Mouse (Mus musculus) retina, postnatal 7 days (tissue): Measurements from ENCODE around the gene Ksr1.
"Not testable (repeated sequence)": the region's sequence is repeated elsewhere in the genome, so short reads cannot be mapped to it uniquely, and the experiment has no call there.

Experiments
- DNase-seq: peaks from one replicate; pipeline ENCODE4 v3.0.0-alpha.2; 2012; ENCODE audit warnings: low read depth, low spot score

Ksr1 gene

GRCm38 (mm10) chr11:79013056-79013455 is 133.2 kb downstream of the Ksr1 start:
- DNase-seq = no peak

DNA sequence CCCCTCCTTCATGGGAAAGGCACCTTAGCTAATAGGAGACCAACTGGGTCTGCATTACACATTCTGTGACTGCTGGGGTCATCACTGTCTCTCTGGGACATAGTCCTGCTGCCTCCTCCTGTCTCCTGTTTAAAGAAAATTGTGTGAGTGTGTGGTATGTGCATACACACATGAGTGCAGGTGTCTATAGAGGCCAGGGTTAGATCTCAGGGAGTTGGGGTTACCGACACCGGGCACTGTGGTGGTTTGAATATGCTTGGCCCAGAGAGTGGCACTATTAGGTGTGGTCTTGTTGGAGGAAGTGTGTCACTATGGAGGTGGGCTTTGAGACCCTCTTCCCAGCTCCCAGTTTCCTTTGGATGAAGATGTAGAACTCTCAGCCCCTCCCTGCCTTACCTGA is 133.7 kb downstream of the Ksr1 start:
- no peak for DNase-seq

GRCm38 (mm10) chr11:79008891-79009290 is 137.3 kb downstream of the Ksr1 start:
- no peak for DNase-seq

GRCm38 (mm10) chr11:79008007-79008775 is 138.0 kb downstream of the Ksr1 start:
- DNase-seq = no peak

DNA sequence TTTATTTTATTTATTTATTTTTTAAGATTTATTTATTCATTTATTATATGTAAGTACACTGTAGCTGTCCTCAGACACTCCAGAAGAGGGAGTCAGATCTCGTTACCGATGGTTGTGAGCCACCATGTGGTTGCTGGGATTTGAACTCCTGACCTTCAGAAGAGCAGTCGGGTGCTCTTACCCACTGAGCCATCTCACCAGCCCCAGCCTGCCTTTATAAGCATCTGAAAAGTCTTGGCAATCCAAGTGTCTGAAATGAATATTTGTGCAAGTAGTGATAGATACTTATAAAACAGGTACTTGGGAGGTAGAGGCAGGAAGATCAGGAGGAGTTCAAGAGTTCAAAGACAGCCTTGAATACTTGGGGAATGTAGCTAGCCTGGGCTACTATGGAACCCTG is 138.9 kb downstream of the Ksr1 start:
- DNase-seq = not testable (repeated sequence)

DNA sequence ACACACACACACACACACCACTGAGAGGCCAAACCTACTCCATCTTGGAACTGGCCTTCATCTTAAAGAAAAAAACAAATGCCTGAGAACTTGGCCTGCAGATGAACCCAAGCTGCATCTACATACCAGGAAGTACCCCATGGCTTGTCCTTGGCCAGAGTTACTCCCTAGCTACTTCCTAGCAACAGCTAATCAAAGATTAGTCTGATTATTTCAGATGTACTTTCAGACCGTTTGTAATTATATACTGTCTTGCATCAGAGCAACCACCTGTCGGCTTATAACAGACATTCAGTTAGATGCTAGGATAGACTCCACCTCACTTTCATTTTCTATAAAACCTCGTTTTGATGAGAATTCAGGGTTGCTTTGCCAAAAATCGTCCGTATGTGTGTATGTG is 139.8 kb downstream of the Ksr1 start:
- no peak for DNase-seq

- DNase-seq = no peak
These were observed 140.4 kb downstream of the Ksr1 start for GRCm38 (mm10) chr11:79005578-79006394.

GRCm38 (mm10) chr11:79003769-79004638 is 142.2 kb downstream of the Ksr1 start:
- DNase-seq = no peak

DNA sequence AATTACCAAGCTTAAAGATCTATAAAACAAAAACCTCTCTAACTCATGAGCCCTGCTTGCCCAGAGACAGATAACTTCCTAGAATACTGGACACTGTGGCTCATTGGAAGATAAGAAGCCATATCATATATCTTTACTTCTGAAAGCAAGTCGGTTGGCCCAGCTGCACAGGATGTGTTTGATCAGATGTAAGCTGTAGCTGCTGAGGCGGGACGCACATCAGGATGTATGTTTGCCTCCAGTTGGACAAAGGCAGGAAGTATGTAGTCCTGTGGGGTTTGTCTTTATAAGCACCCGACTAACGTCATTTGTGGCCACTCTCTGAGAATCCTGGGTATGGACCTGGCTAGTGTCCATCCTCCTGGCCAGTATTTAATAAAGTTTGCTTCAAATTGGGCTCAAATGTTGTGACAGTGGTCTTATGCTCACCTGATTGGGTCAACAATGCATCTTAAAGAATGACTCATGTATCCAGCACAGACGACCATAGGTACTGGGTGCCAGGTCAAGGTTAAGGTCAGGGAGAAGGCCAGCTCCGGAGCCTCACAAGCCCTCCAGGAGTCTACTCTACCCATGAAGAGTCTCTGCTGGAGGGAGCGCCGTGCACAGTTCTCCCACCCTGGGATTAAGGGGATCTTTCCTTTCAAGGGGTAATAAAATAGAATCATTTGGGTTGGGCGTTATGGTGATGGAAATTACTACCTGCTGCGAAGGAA is 143.0 kb downstream of the Ksr1 start:
- no peak for DNase-seq

DNA sequence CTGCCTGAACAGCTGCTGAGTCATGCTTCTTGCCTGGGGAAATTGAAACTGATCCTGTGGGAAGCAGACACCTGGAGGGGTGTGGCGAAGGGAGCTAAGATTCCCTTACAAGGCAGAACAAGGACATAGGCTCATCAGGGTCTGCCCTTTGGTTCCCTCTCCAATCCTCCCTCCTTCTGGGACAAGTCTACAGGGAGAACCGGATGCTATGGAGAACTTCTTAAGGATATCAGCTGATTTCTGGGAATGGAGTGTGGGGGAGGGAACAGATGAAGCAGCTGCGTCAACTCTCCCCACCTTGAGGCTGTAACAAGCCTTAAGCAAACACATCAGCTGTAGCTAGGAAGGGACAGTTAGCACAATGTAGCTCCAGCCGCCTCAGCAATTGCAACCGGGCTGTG is 143.7 kb downstream of the Ksr1 start:
- DNase-seq = no peak

DNA sequence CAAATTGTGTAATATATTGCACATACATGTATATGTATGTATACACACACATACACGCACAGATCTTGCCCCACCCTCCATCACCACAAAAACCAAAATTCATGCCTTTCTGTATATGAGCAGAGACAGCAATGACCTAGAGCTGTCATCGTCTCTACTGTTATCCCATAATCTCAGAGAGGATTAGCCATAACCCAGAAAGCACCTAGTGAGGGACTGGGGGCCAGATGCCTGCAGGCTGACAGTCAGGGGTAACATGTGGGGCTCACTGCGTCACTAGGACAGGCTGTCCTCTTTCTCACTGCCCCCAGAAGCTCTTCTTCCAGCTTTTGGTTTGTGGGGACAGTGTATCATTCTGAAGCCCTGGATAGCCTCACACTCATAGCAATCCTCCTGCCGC is 144.3 kb downstream of the Ksr1 start:
- peak; percentile 40 for DNase-seq

- no peak for DNase-seq
These were observed 147.1 kb downstream of the Ksr1 start for GRCm38 (mm10) chr11:78999118-78999517.

DNA sequence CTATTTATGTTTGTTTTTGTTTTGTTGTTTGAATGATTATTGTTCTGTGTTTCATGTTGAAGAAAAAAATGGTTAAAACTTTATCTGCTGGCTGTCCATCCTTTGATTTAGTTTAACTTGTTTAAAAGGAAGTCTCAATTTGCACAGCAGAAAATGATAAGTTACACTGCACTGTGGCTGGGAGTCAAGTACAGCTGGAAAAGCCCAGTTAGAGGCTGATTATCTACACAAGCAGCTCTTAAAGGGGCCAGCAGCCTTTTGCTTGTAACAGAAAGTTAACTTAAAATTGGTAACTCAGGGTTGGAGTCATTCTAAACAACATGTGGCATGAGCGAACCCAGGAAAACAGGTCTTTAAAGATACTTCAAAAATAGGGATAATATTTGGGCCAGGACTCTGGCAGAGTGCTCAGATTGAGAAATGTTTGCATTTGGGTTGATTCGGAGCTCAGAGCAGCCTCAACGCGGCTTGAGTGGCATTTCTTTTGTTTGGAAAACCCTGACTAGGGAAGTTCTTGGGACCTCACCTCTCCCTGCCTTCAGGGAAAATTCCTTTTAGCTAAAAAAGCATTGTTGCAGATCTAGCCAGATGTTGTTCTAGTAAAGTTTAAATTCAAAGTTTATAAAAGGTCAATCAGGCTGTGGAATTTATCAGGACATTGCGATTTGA is 155.2 kb downstream of the Ksr1 start:
- DNase-seq = not testable (repeated sequence)

DNA sequence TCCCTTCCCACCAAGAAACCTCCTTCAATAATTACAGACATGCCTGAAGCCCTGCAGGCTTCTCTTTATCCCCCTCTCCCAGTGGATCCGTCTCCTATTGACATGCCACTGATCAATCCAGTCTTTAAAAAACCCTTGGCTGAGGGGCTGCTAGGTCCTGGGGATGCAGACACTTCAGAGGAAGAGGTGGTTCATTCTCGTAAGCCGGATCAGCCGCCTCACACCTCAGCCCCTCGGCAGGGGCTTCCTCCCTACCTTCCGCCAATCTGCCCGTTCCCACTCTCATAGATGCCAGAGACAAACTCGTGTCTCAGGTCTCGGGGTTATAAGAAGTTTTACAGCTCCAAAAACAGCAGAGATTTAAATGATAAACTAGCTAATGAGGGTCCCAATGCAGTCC is 156.1 kb downstream of the Ksr1 start:
- no peak for DNase-seq

- not testable (repeated sequence) for DNase-seq
These were observed 157.0 kb downstream of the Ksr1 start for GRCm38 (mm10) chr11:78989206-78989605.

GRCm38 (mm10) chr11:78986311-78987002 is 159.8 kb downstream of the Ksr1 start:
- DNase-seq = no peak

DNA sequence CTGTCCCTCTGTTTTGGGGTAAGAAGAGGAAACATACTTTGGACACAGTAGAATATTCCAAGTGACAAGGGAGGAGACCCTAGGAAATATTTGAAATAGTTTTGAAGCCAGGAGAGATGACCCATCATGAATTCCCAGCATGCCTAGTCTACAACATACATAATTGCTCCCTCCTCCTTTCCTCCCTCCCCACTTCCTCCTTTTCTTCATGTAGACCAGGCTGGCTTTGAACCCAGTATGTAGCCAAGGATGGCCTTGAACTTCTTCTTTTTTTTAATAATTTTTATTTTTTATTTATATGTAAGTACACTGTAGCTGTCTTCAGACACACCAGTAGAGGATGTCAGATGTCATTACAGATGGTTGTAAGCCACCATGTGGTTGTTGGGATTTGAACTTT is 160.7 kb downstream of the Ksr1 start:
- no peak for DNase-seq

- no peak for DNase-seq
These were observed 161.6 kb downstream of the Ksr1 start, which contains the start of gene Lgals9 for GRCm38 (mm10) chr11:78984483-78985177. TSS of gene Lgals9 (minus strand) at chr11:78984946.

DNA sequence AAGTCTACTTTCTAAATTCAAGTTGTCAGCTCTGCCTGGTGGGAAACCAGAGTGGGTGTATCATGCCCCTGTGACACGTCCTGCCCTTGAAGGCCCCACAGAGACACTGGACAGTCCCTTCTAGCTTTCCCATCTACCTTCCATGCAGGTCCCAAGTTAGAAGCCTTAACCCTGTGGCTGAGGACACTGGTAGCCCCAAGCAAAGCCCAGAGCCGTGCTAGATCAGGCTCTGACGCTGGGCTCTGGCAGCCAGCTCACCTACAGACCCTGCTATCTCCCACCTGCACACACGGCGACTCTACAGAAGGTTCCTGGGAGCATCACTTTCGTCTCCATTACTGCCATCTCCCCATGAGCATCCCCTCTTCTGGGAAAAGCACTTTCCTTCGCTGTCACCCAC is 162.7 kb downstream of the Ksr1 start:
- DNase-seq = no peak
